18 mouse cellular contexts compared by ENCODE assay signal in the genomic region with DNA sequence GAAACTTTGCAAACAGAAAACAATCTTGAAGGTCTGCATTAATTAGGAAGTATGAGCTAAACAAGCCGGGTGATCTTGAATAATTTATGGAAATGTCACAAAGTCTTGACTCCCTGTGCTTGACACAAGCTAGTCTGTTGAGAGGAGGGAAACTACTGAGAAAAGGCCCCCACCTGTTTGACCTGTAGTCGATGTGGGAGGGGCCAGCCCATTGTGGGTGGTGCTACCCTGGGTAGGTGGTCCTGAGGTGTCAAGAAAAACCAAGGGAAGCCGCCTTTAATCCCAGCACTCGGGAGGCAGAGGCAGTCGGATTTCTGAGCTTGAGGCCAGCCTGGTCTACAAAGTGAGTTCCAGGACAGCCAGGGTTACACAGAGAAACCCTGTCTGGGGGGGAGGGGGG. TPM values are rescaled to one million over a fixed set of nuclear protein-coding genes. Genes with fewer than 3 reads are reported as not detected.
"Had no signal": no experiment of that assay in that cellular context is flagged by ENCODE, and none has a peak within 500 bp of the region (broad histone marks: within the 10 kb centered on the region; RNA-seq: fewer than 3 reads in every experiment).

No protein-coding gene starts in this region.

- ATAC-seq: liver, postnatal 0 days; lung, postnatal 0 days had no signal

- H3K4me3 ChIP-seq: limb, embryonic 12.5 days; limb, embryonic 15.5 days; midbrain, embryonic 12.5 days had no signal

- H3K27ac ChIP-seq: limb, embryonic 12.5 days; limb, embryonic 15.5 days; liver, embryonic 14.5 days; macrophage; stomach, postnatal 0 days had no signal

- H3K4me2 ChIP-seq: limb, embryonic 12.5 days; limb, embryonic 15.5 days; liver, embryonic 11.5 days; lung, embryonic 14.5 days; midbrain, embryonic 12.5 days had no signal

- H3K36me3 ChIP-seq: limb, embryonic 12.5 days; limb, embryonic 15.5 days; midbrain, embryonic 12.5 days had no signal

- H3K9me3 ChIP-seq: limb, embryonic 12.5 days; limb, embryonic 15.5 days had no signal

- H3K9ac ChIP-seq: limb, embryonic 12.5 days; limb, embryonic 15.5 days; liver, embryonic 14.5 days; liver, postnatal 0 days; lung, embryonic 14.5 days; midbrain, embryonic 12.5 days had no signal

- DNase-seq: kidney, adult 9 months; kidney, postnatal 10 days; kidney, postnatal 36 days; layer of hippocampus, postnatal 36 days; left cerebral cortex, postnatal 4 days; liver, postnatal 0 days; lung, embryonic 14.5 days; thymus, adult 2 months; thymus, postnatal 14 days had no signal

RNA-seq across cellular contexts. Expression of a gene that starts 18.6 kb away (rescaled TPM):
- total RNA-seq: megakaryocyte, adult 5-6 weeks had no signal
- polyA plus RNA-seq: liver, embryonic 14.5 days; liver, postnatal 0 days had no signal
